Mouse (Mus musculus) hindlimb bud, embryonic 11.5 days (tissue): ENCODE data around the gene Olfr1493-ps1.

Experiments used
- DNase-seq: peaks from one replicate; pipeline ENCODE4 v3.0.0-alpha.2; 2012; ENCODE audit warnings: low read depth, low spot score; ENCODE audit errors: extremely low spot score

Gene Olfr1493-ps1

GRCm38 (mm10) chr19:13722978-13723377, at the start of gene Olfr1493-ps1:
Gene Olfr1493-ps1, plus strand, starts transcription at chr19:13723278.
- DNase-seq: no peak

- no peak for DNase-seq
Measured at GRCm38 (mm10) chr19:13696968-13697367, 26.1 kb upstream of the Olfr1493-ps1 start, which contains the start of gene Olfr1491. Gene Olfr1491, plus strand, starts transcription at chr19:13697268.

- no peak for DNase-seq
Measured at GRCm38 (mm10) chr19:13739428-13739827, 16.4 kb downstream of the Olfr1493-ps1 start, which contains the start of gene Olfr1494. Gene Olfr1494, plus strand, starts transcription at chr19:13739728.

GRCm38 (mm10) chr19:13749366-13749765, 26.3 kb downstream of the Olfr1493-ps1 start:
- DNase-seq: no peak

GRCm38 (mm10) chr19:13764306-13764705, 41.2 kb downstream of the Olfr1493-ps1 start, which contains the start of gene Olfr1495:
Gene Olfr1495, plus strand, starts transcription at chr19:13764606.
- no peak for DNase-seq

GRCm38 (mm10) chr19:13768565-13769276, 45.6 kb downstream of the Olfr1493-ps1 start:
- DNase-seq: no peak

GRCm38 (mm10) chr19:13777578-13777977, 54.5 kb downstream of the Olfr1493-ps1 start, which contains the start of gene Olfr1496:
Gene Olfr1496, plus strand, starts transcription at chr19:13777878.
- DNase-seq: no peak
